Mouse (Mus musculus): Measurements from ENCODE around the gene Gli3. TPM values are rescaled to one million over a fixed set of nuclear protein-coding genes. Genes with fewer than 3 reads are reported as not detected.

The Gli3 gene
- total and polyA plus RNA-seq, 2 experiments from 2014 or later: 1.9 to 8.1 TPM

DNA sequence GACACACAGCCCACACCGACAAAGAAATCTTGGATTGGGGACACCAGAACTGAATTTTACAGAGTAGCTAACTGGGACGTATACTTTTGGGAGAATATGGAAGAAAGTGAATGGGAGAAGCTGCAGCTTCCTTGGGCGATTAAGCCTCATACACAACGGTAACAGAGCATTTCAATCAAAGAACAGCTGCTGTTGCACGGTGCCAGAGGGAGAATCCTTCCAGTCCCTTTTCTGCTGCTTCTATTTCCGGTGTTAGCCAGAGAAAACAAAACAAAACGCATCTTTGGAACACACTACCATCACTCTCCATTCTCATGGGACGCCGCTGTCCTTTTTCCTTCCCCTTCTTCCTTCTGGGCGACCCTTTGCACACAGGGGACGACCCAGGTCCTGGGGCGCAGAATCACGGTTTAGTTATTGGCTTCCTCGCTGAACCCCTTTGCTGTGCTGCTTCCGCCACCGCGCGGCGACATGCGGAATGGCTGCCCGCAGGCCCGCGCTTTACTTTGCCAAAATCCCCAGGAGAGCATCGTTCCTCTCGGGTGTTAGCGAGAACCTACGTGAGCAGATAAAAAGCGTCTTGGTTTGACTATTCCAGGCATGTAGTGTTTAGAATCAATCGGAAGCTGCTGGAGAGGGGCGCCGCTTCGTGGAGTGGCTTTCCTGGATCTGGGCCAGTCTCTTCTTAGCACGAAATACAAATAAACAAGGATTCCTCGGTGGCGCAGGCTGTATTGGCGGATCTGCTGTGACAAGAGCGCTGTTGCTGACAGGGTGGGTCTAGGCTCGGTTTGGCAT is 296.0 kb downstream of the Gli3 start:
- no peak overlapping the region for H3K27ac ChIP-seq (ENCODE audit: low read depth)
- H3K9me3 ChIP-seq (replicated peaks; ENCODE audit: control insufficient read depth, low read length): no peaks in the 10 kb centered on the region
- ATAC-seq (ENCODE audit: insufficient read depth, low read depth): peak; percentile 79
- H3K4me1 ChIP-seq (ENCODE audit: control insufficient read depth, insufficient read depth): no peaks in the 10 kb centered on the region
- H3K36me3 ChIP-seq (replicated peaks; ENCODE audit: control insufficient read depth, insufficient read depth, low read length): no peaks in the 10 kb centered on the region
- 0 out of 2 replicates have a peak overlapping the region, but pooled peaks have one; percentile 6 for H3K9ac ChIP-seq (replicated peaks; ENCODE audit: low read depth, low read length)
- peak overlapping the region; percentile 63 for H3K4me2 ChIP-seq (ENCODE audit: low read depth, low read length)
- TF ChIP-seq CTCF (IDR thresholded peaks at IDR 0.05; ENCODE audit: low read depth) (peak; percentile 96), EP300 (IDR thresholded peaks at IDR 0.05; ENCODE audit: low read depth) (no peak)
- WGBS: 4% methylated on average over 38 of the region's 38 CpGs
- peak; percentile 62 for DNase-seq (ENCODE audit: low spot score)
- H3K4me3 ChIP-seq (ENCODE audit: low read depth, low read length): peak overlapping the region; percentile 35
- H3K27me3 ChIP-seq (ENCODE audit: control insufficient read depth, insufficient read depth, low read length): no peaks in the 10 kb centered on the region

DNA sequence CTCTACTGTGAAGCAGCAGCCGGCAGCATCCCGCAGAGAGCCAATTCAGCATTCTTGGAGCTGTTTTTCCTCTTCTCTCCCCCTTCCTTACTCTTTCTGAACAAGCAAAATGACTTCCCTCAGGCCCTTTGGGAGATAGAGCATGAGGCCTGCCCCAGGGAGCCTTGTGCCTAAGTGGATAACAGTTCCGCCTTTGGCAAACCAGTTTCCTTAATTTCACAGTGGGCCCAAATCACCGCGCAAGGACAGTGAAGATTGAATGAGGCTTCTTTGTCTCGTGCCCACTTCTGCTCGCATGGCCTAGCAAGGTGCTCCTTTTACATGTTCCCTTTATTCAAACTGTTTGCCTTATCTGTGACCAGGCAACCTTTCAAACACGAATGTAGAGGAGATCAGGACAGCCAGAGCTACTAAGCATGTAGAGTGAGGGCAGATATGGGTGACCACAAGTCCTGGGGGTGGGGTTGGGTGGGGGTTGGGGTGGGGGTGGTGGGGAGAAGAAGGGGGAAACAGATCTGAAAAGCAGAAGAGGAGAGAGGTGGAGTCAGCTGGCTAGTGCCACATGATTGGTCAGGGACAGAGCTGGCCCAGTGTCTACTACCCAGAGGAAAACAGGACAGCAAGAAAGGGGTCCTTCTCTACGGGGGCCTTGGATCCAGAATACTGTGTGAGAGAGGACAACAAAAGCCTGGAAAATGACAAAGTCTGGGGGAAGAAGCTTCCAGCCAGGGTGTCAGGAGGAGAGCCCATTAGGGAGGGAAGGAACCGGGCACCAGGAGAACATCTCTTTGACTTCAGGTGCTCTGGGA is 296.8 kb downstream of the Gli3 start:
- DNase-seq (ENCODE audit: low spot score) (peak; percentile 21), ATAC-seq (ENCODE audit: insufficient read depth, low read depth) (peak; percentile 20; the same call in 1 of the 2 replicates)
- Histone ChIP-seq H3K27ac (ENCODE audit: low read depth) (no peak overlapping the region), H3K9ac (replicated peaks; ENCODE audit: low read depth, low read length) (0 out of 2 replicates have a peak overlapping the region, but pooled peaks have one; percentile 6), H3K4me3 (ENCODE audit: low read depth, low read length) (peak overlapping the region; percentile 35), H3K27me3 (ENCODE audit: control insufficient read depth, insufficient read depth, low read length) (no peaks in the 10 kb centered on the region), H3K9me3 (replicated peaks; ENCODE audit: control insufficient read depth, low read length) (no peaks in the 10 kb centered on the region), H3K4me1 (ENCODE audit: control insufficient read depth, insufficient read depth) (no peaks in the 10 kb centered on the region), H3K36me3 (replicated peaks; ENCODE audit: control insufficient read depth, insufficient read depth, low read length) (no peaks in the 10 kb centered on the region), H3K4me2 (ENCODE audit: low read depth, low read length) (peak overlapping the region; percentile 63)
- no peak for TF ChIP-seq EP300 (IDR thresholded peaks at IDR 0.05; ENCODE audit: low read depth)
- TF ChIP-seq CTCF (IDR thresholded peaks at IDR 0.05; ENCODE audit: low read depth): no peak
- WGBS: 26% methylated on average over 10 of the region's 10 CpGs

- Histone ChIP-seq H3K9me3 (replicated peaks; ENCODE audit: control insufficient read depth, low read length) (no peaks in the 10 kb centered on the region), H3K4me2 (ENCODE audit: low read depth, low read length) (no peak overlapping the region), H3K4me1 (ENCODE audit: control insufficient read depth, insufficient read depth) (no peaks in the 10 kb centered on the region), H3K27me3 (ENCODE audit: control insufficient read depth, insufficient read depth, low read length) (no peaks in the 10 kb centered on the region), H3K9ac (replicated peaks; ENCODE audit: low read depth, low read length) (no peak overlapping the region), H3K36me3 (replicated peaks; ENCODE audit: control insufficient read depth, insufficient read depth, low read length) (no peaks in the 10 kb centered on the region), H3K4me3 (ENCODE audit: low read depth, low read length) (no peak overlapping the region), H3K27ac (ENCODE audit: low read depth) (no peak overlapping the region)
- 76% methylated on average over 4 of the region's 4 CpGs for WGBS
- DNase-seq (ENCODE audit: low spot score) (no peak), ATAC-seq (ENCODE audit: insufficient read depth, low read depth) (no peak)
- TF ChIP-seq CTCF (IDR thresholded peaks at IDR 0.05; ENCODE audit: low read depth) (no peak), EP300 (IDR thresholded peaks at IDR 0.05; ENCODE audit: low read depth) (no peak)
Observed at GRCm38 (mm10) chr13:15762291-15762690, 299.3 kb downstream of the Gli3 start.

GRCm38 (mm10) chr13:15762901-15763417 is 299.9 kb downstream of the Gli3 start:
- ATAC-seq (ENCODE audit: insufficient read depth, low read depth) (no peak), DNase-seq (ENCODE audit: low spot score) (peak; percentile 20)
- H3K4me1 ChIP-seq (ENCODE audit: control insufficient read depth, insufficient read depth): no peaks in the 10 kb centered on the region
- H3K36me3 ChIP-seq (replicated peaks; ENCODE audit: control insufficient read depth, insufficient read depth, low read length): no peaks in the 10 kb centered on the region
- 41% methylated on average over 6 of the region's 6 CpGs for whole genome bisulfite sequencing
- H3K4me3 ChIP-seq (ENCODE audit: low read depth, low read length): no peak overlapping the region
- H3K9ac ChIP-seq (replicated peaks; ENCODE audit: low read depth, low read length): no peak overlapping the region
- H3K27ac ChIP-seq (ENCODE audit: low read depth): no peak overlapping the region
- H3K9me3 ChIP-seq (replicated peaks; ENCODE audit: control insufficient read depth, low read length): no peaks in the 10 kb centered on the region
- H3K4me2 ChIP-seq (ENCODE audit: low read depth, low read length): no peak overlapping the region
- TF ChIP-seq CTCF (IDR thresholded peaks at IDR 0.05; ENCODE audit: low read depth) (peak; percentile 76), EP300 (IDR thresholded peaks at IDR 0.05; ENCODE audit: low read depth) (no peak)
- H3K27me3 ChIP-seq (ENCODE audit: control insufficient read depth, insufficient read depth, low read length): no peaks in the 10 kb centered on the region

GRCm38 (mm10) chr13:15777624-15778023 is 314.6 kb downstream of the Gli3 start:
- ATAC-seq (ENCODE audit: insufficient read depth, low read depth): no peak
- Histone ChIP-seq H3K27ac (ENCODE audit: low read depth) (no peak overlapping the region), H3K9ac (replicated peaks; ENCODE audit: low read depth, low read length) (no peak overlapping the region), H3K36me3 (replicated peaks; ENCODE audit: control insufficient read depth, insufficient read depth, low read length) (no peaks in the 10 kb centered on the region), H3K27me3 (ENCODE audit: control insufficient read depth, insufficient read depth, low read length) (no peaks in the 10 kb centered on the region), H3K9me3 (replicated peaks; ENCODE audit: control insufficient read depth, low read length) (no peaks in the 10 kb centered on the region), H3K4me1 (ENCODE audit: control insufficient read depth, insufficient read depth) (no peaks in the 10 kb centered on the region), H3K4me2 (ENCODE audit: low read depth, low read length) (no peak overlapping the region), H3K4me3 (ENCODE audit: low read depth, low read length) (no peak overlapping the region)
- WGBS: 63% methylated on average over 6 of the region's 6 CpGs
- TF ChIP-seq CTCF (IDR thresholded peaks at IDR 0.05; ENCODE audit: low read depth) (no peak), EP300 (IDR thresholded peaks at IDR 0.05; ENCODE audit: low read depth) (no peak)
- no peak for DNase-seq (ENCODE audit: low spot score)
